Mouse (Mus musculus) lung, adult 2 months (tissue): ENCODE data around the gene Tenm4. TPM values are rescaled to one million over a fixed set of nuclear protein-coding genes. Genes with fewer than 3 reads are reported as not detected.

ENCODE experiments used
- DNase-seq: peaks from one replicate; pipeline ENCODE4 v3.0.0; 2022
- H3K4me1 ChIP-seq: fragments of 200-500 bp; 2 replicates; pipeline ENCODE4 v1.6.1; 2011; ENCODE audit warnings: low read length; ENCODE audit not compliant: control insufficient read depth, insufficient read depth
- H3K4me3 ChIP-seq: fragments of 200-500 bp; replicated peaks from 2 replicates; pipeline ENCODE3; 2011; ENCODE audit warnings: low read depth, mild to moderate bottlenecking, control low read depth, low read length; ENCODE audit errors: extremely low read depth
- CTCF ChIP-seq: fragments of 200-500 bp; IDR thresholded peaks from 2 replicates; pipeline ENCODE4 v1.5.1; 2011; ENCODE audit warnings: mild to moderate bottlenecking, low read length, control low read depth; ENCODE audit not compliant: insufficient read depth
- POLR2A ChIP-seq: fragments of 200-500 bp; IDR thresholded peaks from 2 replicates; pipeline ENCODE4 v1.6.1; 2011; ENCODE audit warnings: low read depth, mild to moderate bottlenecking, control low read depth, low read length, borderline replicate concordance; ENCODE audit errors: extremely low read depth
- WGBS: fragments of 180-500 bp; shearing (Covaris S2); methylation state at CpG from one replicate; pipeline ENCODE4 v1.1.7; 2018; 5-methylcytosine and 5-hydroxymethylcytosine counted together
- polyA plus RNA-seq: library from polyadenylated mRNA; depleted of rRNA; stranded (reverse); fragments of >200 nt; gene quantifications from 2 replicates; pipeline ENCODE4 v1.2.3, GENCODE M21; 2012

The Tenm4 gene
- polyA plus RNA-seq, 1 experiment = 0.98 TPM

DNA sequence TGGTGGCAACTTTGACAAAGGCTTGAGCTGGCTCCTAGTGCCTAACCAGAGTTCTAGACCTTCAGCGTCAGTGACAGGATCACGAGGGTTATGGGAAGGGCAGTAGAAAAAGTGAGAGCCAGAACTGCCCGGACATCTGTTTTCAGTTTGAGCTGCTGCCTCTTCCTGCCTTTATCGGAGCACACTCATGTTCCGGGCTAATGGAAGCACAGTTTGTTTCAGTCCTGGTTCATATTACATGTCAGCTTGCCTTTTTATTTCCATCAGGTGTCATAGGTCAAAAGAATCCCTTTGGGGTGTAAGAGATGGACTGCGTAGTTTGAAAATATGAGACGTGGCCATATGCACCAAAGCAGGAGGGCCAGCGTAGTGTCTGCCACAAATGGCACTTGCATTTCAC, 578.7 kb downstream of the Tenm4 start:
- 59% methylated on average over 8 of the region's 8 CpGs for WGBS
- no peak for TF ChIP-seq CTCF
- no peak for TF ChIP-seq POLR2A
- H3K4me3 ChIP-seq = no peak overlapping the region
- no peaks in the 10 kb centered on the region for H3K4me1 ChIP-seq
- no peak for DNase-seq

DNA sequence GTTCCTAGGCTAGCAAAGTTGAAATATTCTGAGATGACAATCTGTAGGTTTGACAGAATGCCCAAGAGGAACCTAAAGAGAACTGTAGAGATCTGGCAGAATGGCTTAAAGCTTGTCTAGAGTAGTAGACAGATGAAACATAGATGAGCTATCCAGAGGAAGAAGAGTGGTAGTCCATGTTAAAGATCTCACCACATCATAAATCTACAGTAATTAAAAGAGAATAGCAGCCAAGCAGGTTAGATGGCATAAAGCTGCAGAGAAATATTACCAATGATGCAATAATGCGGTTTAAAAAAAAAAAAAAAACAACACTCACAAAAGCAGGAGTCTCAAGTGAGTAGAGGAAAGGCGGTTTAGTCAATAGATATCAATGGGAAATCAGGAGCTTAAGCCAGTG, 580.2 kb downstream of the Tenm4 start:
- Histone ChIP-seq H3K4me3 (no peak overlapping the region), H3K4me1 (no peaks in the 10 kb centered on the region)
- TF ChIP-seq CTCF = no peak
- TF ChIP-seq POLR2A = no peak
- 88% methylated on average over 2 of the region's 2 CpGs for WGBS
- no peak for DNase-seq

DNA sequence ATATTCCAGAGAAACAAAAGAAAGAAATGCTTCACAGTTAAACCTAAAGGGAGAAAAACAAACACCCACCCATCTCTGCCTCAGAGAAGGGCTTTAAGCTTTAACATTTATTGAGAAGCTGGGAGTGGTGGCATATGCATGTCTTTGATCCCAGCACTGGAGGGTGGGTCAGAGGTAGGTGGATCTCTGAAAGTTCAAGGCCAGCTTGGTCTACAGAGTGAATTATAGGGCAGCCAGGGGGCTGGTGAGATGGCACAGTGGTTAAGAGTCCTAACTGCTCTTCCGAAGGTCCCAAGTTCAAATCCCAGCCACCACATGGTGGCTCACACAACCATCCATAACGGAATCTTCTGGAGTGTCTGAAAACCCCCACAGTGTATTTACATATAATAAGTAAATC, 581.7 kb downstream of the Tenm4 start:
- no peak overlapping the region for H3K4me3 ChIP-seq
- WGBS = 97% methylated on average over 2 of the region's 2 CpGs
- DNase-seq = no peak
- H3K4me1 ChIP-seq = no peaks in the 10 kb centered on the region
- TF ChIP-seq CTCF (no peak), POLR2A (no peak)

DNA sequence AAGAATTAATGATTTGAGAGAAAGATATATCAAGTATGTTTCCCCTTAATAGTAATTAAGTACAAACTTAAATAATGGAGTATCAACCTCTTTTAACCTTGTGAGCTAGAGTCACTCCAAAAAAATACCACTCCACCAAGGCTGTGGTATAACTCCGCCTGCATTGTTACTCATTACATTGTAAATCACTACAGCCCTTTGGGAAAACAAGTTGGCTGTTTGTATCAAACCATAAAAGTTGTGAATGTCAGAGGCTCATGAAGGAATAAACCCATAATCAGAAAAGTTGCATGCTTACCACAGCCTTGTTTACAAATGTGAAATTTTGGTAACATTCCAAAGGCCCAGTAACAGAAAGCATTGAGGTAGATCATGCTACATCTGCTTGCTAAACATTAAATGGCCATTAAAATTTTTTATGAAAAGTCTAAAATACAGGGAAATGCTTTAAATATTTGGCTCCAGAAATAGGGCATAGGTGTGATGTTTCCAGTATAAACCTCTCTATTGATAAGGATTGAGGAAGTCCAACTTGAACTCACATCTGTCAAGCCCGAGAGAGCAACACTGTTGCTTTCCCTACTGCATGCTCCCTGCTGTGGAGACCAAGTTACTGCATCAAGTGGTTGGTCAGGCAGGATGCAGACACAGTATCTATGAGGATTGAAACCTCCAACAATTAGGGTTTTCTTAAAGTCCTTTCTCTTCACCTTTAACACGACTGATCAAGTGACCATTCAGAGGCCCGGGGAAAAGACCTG, 582.5 kb downstream of the Tenm4 start:
- H3K4me3 ChIP-seq = no peak overlapping the region
- no peaks in the 10 kb centered on the region for H3K4me1 ChIP-seq
- DNase-seq = no peak
- 69% methylated on average over 4 of the region's 4 CpGs for WGBS
- TF ChIP-seq POLR2A (no peak), CTCF (no peak)

DNA sequence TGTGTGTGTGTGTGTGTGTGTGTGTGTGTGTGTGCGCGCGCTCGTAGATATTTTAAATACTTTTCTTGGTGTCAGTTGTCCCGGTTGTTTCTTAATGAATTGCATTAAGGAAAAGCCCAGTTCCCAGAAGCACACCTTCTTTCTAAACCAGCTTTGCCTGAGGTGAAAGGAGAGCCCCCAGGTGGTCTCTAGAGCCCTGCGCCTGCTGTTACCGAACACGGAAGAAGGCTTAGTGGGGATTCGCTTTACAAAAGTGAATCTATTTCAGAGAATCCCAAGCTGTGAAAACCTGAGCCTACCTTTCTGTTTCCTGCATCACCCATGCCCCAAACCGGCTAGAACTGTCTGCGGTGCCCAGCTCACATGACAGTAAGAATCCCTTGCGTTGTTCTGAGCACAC, 583.1 kb downstream of the Tenm4 start:
- no peaks in the 10 kb centered on the region for H3K4me1 ChIP-seq
- H3K4me3 ChIP-seq = no peak overlapping the region
- DNase-seq = no peak
- WGBS = 66% methylated on average over 12 of the region's 12 CpGs
- TF ChIP-seq POLR2A (no peak), CTCF (no peak)

DNA sequence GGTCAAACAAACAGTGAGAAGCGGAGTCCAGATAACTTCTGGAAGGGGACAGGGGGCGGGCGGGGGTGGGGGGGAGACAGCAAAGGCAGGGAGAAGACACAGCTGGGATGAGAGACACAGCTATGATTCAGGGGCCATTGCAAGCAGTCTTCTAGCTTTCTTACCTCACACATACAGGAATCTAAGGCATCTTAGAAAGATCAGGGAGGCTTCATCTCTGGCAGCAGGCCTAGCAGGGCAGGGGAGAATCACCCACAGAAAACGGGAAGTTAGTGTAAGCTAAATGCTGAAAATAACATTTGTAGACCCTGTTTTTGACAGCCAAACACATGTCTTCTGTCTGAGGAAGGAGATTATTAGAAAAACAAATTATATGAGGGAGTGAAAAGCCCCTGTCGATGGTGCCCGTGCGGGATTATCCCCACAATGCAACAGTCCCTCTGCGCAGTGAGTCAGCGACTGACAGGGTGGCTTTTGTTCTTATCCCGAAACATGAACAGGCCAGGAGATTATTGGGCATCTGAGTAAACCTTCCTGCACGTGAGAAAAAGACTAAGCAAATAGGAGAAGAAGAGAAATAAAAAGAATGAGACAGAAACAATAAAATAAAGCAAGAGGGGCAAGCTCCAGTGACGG, 584.5 kb downstream of the Tenm4 start:
- H3K4me3 ChIP-seq = no peak overlapping the region
- WGBS = 59% methylated on average over 12 of the region's 12 CpGs
- H3K4me1 ChIP-seq = no peaks in the 10 kb centered on the region
- no peak for DNase-seq
- TF ChIP-seq POLR2A = no peak
- TF ChIP-seq CTCF = no peak

DNA sequence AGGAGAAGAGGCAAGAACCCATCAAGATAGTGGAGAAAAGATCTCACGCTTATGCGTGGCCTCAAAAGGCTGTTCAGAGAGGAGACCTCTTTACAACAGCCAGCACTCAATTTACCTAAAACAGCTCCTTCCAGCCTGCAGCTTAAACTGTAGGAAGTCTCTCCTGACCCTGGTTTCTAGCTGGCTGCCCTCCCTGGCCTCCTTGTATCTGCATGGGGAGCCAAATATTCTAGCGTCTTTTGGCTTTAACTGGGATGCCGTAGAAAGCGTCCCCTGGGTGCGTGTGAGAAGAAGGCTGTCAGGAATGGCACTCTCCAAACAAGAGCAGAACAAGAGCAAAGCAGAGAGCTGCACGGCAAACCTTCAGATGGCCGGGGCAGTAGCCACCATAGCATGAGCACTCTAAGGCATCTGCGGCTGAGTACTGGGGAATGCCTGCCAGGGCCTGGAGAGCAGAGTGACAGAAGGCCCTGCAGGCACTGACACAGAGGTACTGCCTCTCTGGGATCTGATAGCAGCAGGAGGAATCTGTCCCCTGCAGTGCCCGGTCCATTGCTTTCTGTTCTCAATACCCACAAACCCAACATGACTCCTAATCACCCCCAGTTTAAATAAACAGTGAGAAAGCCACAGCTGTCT, 585.2 kb downstream of the Tenm4 start:
- 63% methylated on average over 10 of the region's 10 CpGs for WGBS
- no peak for TF ChIP-seq POLR2A
- TF ChIP-seq CTCF = no peak
- Histone ChIP-seq H3K4me3 (no peak overlapping the region), H3K4me1 (no peaks in the 10 kb centered on the region)
- no peak for DNase-seq

DNA sequence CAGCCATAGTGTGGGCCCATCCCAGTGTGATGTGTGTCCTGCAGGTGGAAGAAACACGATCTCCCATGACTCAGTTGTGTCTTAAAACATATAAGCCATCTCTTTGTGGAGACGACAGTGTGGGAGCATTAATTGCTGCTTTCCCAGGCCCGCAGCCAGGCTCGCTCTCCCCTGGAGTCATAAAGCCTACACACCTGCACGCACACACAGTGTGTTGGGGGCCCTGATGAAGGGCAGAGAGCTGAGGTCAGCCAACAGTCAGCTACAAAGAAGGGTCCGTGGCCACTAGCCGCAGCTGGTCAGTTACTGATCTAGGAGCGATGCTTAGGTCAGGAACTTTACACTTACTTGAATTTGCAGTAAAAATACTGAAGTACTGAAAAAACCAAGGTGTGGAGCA, 586.0 kb downstream of the Tenm4 start:
- H3K4me3 ChIP-seq = no peak overlapping the region
- WGBS = 88% methylated on average over 8 of the region's 8 CpGs
- TF ChIP-seq POLR2A = no peak
- TF ChIP-seq CTCF = no peak
- no peaks in the 10 kb centered on the region for H3K4me1 ChIP-seq
- DNase-seq = no peak

DNA sequence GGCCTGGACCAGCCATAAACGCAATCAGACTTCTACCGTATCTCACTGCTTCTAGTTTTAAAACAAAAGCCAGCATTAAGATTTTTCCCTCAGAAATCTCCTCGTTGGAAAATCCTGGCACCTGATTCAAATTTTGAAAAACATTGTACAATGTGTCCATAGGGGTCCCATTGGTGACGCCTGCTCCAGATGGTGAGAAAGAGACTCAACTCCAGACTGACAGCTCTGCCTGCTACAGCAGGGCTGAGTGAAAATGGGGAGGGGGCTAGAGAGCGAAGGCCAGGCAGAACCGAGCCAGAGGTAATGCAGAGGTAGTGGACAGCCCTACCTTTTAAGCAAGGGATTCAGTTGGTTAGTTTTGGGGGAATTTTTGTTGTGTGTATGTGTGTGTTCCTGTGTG, 589.2 kb downstream of the Tenm4 start:
- no peak overlapping the region for H3K4me3 ChIP-seq
- TF ChIP-seq CTCF = no peak
- TF ChIP-seq POLR2A = no peak
- WGBS = 87% methylated on average over 6 of the region's 6 CpGs
- DNase-seq = no peak
- no peaks in the 10 kb centered on the region for H3K4me1 ChIP-seq
